Mouse (Mus musculus) stomach, postnatal 0 days (tissue): ENCODE results near the gene Gm49416. TPM values are rescaled to one million over a fixed set of nuclear protein-coding genes. Genes with fewer than 3 reads are reported as not detected.

Experiments used
- ATAC-seq: fragments of 200-750 bp; cut with Nextera tagmentation; 2 replicates; pipeline ENCODE4 v1.8.0; 2017; ENCODE audit not compliant: low FRiP score, low TSS enrichment
- DNase-seq: peaks from one replicate; pipeline ENCODE4 v3.0.0-alpha.2; 2016; ENCODE audit warnings: low spot score
- H3K27ac ChIP-seq: fragments of 300-500 bp; sonication (generic); replicated peaks from 2 replicates; pipeline ENCODE4 v1.5.1; 2014; ENCODE audit warnings: mild to moderate bottlenecking, control low read depth
- H3K27me3 ChIP-seq: fragments of 300-500 bp; sonication (generic); 2 replicates; pipeline ENCODE4 v1.6.1; 2014; ENCODE audit warnings: low read length; ENCODE audit not compliant: control insufficient read depth, insufficient read depth
- H3K36me3 ChIP-seq: fragments of 300-500 bp; sonication (generic); 2 replicates; pipeline ENCODE4 v1.6.1; 2014; ENCODE audit warnings: low read length, mixed read lengths; ENCODE audit not compliant: control insufficient read depth, insufficient read depth
- H3K4me1 ChIP-seq: fragments of 300-500 bp; sonication (generic); replicated peaks from 2 replicates; pipeline ENCODE4 v1.6.1; 2014; ENCODE audit warnings: antibody characterized with exemption; ENCODE audit not compliant: control insufficient read depth, insufficient read depth
- H3K4me2 ChIP-seq: fragments of 300-500 bp; sonication (generic); replicated peaks from 2 replicates; pipeline ENCODE4 v1.6.1; 2014; ENCODE audit warnings: low read depth, mild to moderate bottlenecking, control low read depth, moderate library complexity
- H3K4me3 ChIP-seq: fragments of 300-500 bp; sonication (generic); 2 replicates; pipeline ENCODE4 v1.5.1; 2014; ENCODE audit warnings: low read depth, low read length, control low read depth
- H3K9ac ChIP-seq: fragments of 300-500 bp; sonication (generic); 2 replicates; pipeline ENCODE4 v1.6.1; 2014; ENCODE audit warnings: mild to moderate bottlenecking, low read length, control low read depth, mixed read lengths
- H3K9me3 ChIP-seq: fragments of 300-500 bp; sonication (generic); 2 replicates; pipeline ENCODE4 v1.6.1; 2016; ENCODE audit warnings: low read length; ENCODE audit not compliant: control insufficient read depth
- CTCF ChIP-seq: IDR thresholded peaks from 2 replicates; pipeline ENCODE4 v1.5.1; 2016; ENCODE audit warnings: antibody characterized with exemption, low read depth, mild to moderate bottlenecking, moderate library complexity
- EP300 ChIP-seq: optimal IDR thresholded peaks from 2 replicates; pipeline ENCODE3; 2016; ENCODE audit warnings: antibody characterized with exemption
- WGBS: fragments of 180-500 bp; shearing (Covaris S2); extraction: QIAGEN DNeasy Blood & Tissue Kit; methylation state at CpG from one replicate; pipeline ENCODE4 v1.1.7; 2014; 5-methylcytosine and 5-hydroxymethylcytosine counted together
- polyA plus RNA-seq: library from polyadenylated mRNA; unstranded; fragments of >200 nt; fragmentation: Nextera tagmentation; extraction: Ambion mirVana; gene quantifications from 2 replicates; pipeline ENCODE4 v1.2.1, GENCODE M21; 2015

Gene Gm49416
- polyA plus RNA-seq, 1 experiment from 2014 or later: not detected

- H3K9me3 ChIP-seq: no peaks in the 10 kb centered on the region
- H3K36me3 ChIP-seq: peaks cover 8% of the 10 kb centered on the region; the same call in 1 of the 2 replicates
- peak within 1 kb of the TSS; percentile 87 for H3K4me2 ChIP-seq
- peak; percentile 99 for ATAC-seq
- peak within 1 kb of the TSS; percentile 89 for H3K27ac ChIP-seq
- WGBS: under 1% methylated on average over 53 of the region's 53 CpGs
- peak within 1 kb of the TSS; percentile 82 for H3K4me3 ChIP-seq
- peak within 1 kb of the TSS; percentile 83 for H3K9ac ChIP-seq
- H3K4me1 ChIP-seq: 0 out of 2 replicates have a peak, but pooled peaks cover 3% of the 10 kb centered on the region
- no peaks in the 10 kb centered on the region for H3K27me3 ChIP-seq
- peak; percentile 98 for DNase-seq
- peak; percentile 12; the same call in 1 of the 2 replicates for TF ChIP-seq CTCF
- peak; percentile 42 for TF ChIP-seq EP300
These were observed 9.3 kb downstream of the Gm49416 start, which contains the start of gene Ganab for GRCm38 (mm10) chr19:8897865-8898495. Gene Ganab (plus strand): TSS chr19:8898071.

DNA sequence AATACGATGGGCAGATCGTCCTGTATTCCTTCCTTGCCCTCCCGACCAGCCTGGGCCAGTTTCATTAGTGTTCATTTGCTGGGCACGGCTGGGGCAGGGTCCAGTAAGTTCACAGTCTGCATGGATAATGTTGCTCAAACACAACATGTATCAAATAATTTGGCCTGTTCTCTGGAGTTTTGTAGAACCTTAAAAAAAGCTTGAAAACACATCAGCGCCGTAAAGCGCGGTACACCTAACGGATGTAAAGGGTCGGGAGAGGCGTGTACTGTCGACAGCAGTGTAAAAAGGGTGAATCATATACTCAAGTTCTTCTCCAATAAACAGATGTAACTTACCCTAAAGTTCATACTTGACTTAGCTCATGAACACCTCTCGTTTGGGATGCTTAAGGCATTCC lies 9.8 kb downstream of the Gm49416 start:
- ATAC-seq (no peak), DNase-seq (no peak)
- Histone ChIP-seq H3K9me3 (no peaks in the 10 kb centered on the region), H3K27ac (peak overlapping the region; percentile 83), H3K4me1 (0 out of 2 replicates have a peak, but pooled peaks cover 3% of the 10 kb centered on the region), H3K9ac (peak overlapping the region; percentile 83), H3K4me3 (peak overlapping the region; percentile 82), H3K4me2 (peak overlapping the region; percentile 87), H3K27me3 (no peaks in the 10 kb centered on the region), H3K36me3 (peaks cover 11% of the 10 kb centered on the region; the same call in 1 of the 2 replicates)
- WGBS: 3% methylated on average over 13 of the region's 13 CpGs
- TF ChIP-seq CTCF (no peak), EP300 (no peak)

- whole genome bisulfite sequencing: 26% methylated on average over 3 of the region's 3 CpGs
- Histone ChIP-seq H3K4me3 (peak overlapping the region; percentile 82), H3K36me3 (peaks cover 11% of the 10 kb centered on the region; the same call in 1 of the 2 replicates), H3K27me3 (no peaks in the 10 kb centered on the region), H3K9ac (peak overlapping the region; percentile 83), H3K4me1 (0 out of 2 replicates have a peak, but pooled peaks cover 3% of the 10 kb centered on the region), H3K4me2 (peak overlapping the region; percentile 87), H3K9me3 (no peaks in the 10 kb centered on the region), H3K27ac (no peak overlapping the region)
- TF ChIP-seq EP300: no peak
- TF ChIP-seq CTCF: no peak
- DNase-seq: no peak
- no peak for ATAC-seq
These were observed 10.4 kb downstream of the Gm49416 start for GRCm38 (mm10) chr19:8899079-8899478.

- Histone ChIP-seq H3K4me2 (no peak overlapping the region), H3K27me3 (no peaks in the 10 kb centered on the region), H3K4me1 (no peaks in the 10 kb centered on the region), H3K4me3 (no peak overlapping the region), H3K9ac (no peak overlapping the region), H3K27ac (no peak overlapping the region), H3K36me3 (peaks cover 20% of the 10 kb centered on the region), H3K9me3 (no peaks in the 10 kb centered on the region)
- WGBS: 91% methylated on average over 5 of the region's 5 CpGs
- DNase-seq (no peak), ATAC-seq (no peak)
- no peak for TF ChIP-seq CTCF
- no peak for TF ChIP-seq EP300
These were observed 14.7 kb downstream of the Gm49416 start for GRCm38 (mm10) chr19:8903412-8903811.

DNA sequence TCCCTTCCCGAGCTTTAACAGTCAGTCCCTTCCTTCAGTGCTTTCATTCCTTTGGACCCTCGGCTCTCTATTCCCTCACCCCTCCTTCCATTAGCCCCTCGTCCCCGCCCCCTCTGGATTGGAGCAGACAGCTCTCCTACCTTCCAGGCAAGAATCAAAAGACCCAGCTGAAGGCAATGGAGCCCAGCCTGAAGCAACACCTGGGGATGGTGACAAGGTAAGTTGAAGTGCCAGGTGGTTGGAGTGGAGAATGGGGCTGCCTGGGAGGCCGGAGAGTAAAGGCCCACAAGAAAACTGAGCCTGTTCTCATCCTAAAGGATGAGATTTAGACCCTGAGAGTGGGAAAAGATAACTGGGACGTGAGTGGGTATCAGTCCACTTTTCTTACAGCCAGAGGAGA lies 19.8 kb downstream of the Gm49416 start:
- no peaks in the 10 kb centered on the region for H3K4me1 ChIP-seq
- H3K4me2 ChIP-seq: no peak overlapping the region
- no peak for TF ChIP-seq CTCF
- TF ChIP-seq EP300: no peak
- WGBS: 93% methylated on average over 6 of the region's 6 CpGs
- H3K27ac ChIP-seq: no peak overlapping the region
- H3K9ac ChIP-seq: no peak overlapping the region
- ATAC-seq (no peak), DNase-seq (no peak)
- H3K36me3 ChIP-seq: peaks cover 52% of the 10 kb centered on the region
- H3K27me3 ChIP-seq: no peaks in the 10 kb centered on the region
- no peaks in the 10 kb centered on the region for H3K9me3 ChIP-seq
- H3K4me3 ChIP-seq: no peak overlapping the region

GRCm38 (mm10) chr19:8911810-8912209 lies 23.1 kb downstream of the Gm49416 start:
- H3K27me3 ChIP-seq: no peaks in the 10 kb centered on the region
- peaks cover 74% of the 10 kb centered on the region for H3K36me3 ChIP-seq
- H3K9ac ChIP-seq: no peak overlapping the region
- H3K4me1 ChIP-seq: no peaks in the 10 kb centered on the region
- H3K27ac ChIP-seq: no peak overlapping the region
- DNase-seq (no peak), ATAC-seq (no peak)
- TF ChIP-seq CTCF (no peak), EP300 (no peak)
- no peaks in the 10 kb centered on the region for H3K9me3 ChIP-seq
- no peak overlapping the region for H3K4me3 ChIP-seq
- H3K4me2 ChIP-seq: no peak overlapping the region
- 94% methylated on average over 5 of the region's 5 CpGs for WGBS
